Mouse (Mus musculus): ENCODE measurements around the gene Plpp6. TPM values are rescaled to one million over a fixed set of nuclear protein-coding genes. Genes with fewer than 3 reads are reported as not detected.

The Plpp6 gene
- total and polyA plus RNA-seq, 3 experiments: 5.3 to 6.6 (median 5.6) TPM

GRCm38 (mm10) chr19:28941271-28941670 is 22.5 kb upstream of the Plpp6 start:
- H3K4me1 ChIP-seq (ENCODE audit: control insufficient read depth in 1 of 2, insufficient read depth in 2 of 2): peaks cover 0 to 2% of the 10 kb centered on the region in 2 experiments; a peak in 1 of 4 replicates
- H3K9me3 ChIP-seq (replicated peaks; ENCODE audit: low read length): no peaks in the 10 kb centered on the region
- dilution Hi-C loops (cut with MboI; ENCODE audit: extremely low pct_ligation_motif_present, extremely low pct_unique_long_range_greater_than_20kb, low sequenced_read_pairs) (no loop called here), in situ Hi-C loops (cut with MboI; ENCODE audit: low pct_ligation_motif_present, low pct_unique_long_range_greater_than_20kb, low sequenced_read_pairs) (no loop called here)
- no peaks in the 10 kb centered on the region for H3K36me3 ChIP-seq (replicated peaks in 1 of 2; ENCODE audit: control insufficient read depth in 1 of 2, insufficient read depth in 1 of 2, low read length in 1 of 2)
- TF ChIP-seq ZC3H11A (IDR thresholded peaks at IDR 0.05; ENCODE audit: low read depth, low read length): no peak
- no peak for TF ChIP-seq ZNF384 (IDR thresholded peaks at IDR 0.05; ENCODE audit: low read depth, low read length)
- TF ChIP-seq NRF1 (IDR thresholded peaks at IDR 0.05; ENCODE audit: low read depth, low read length): no peak
- no peak for TF ChIP-seq POLR2A (IDR thresholded peaks at IDR 0.05; ENCODE audit: low read depth, low read length)
- TF ChIP-seq SMC3 (IDR thresholded peaks at IDR 0.05; ENCODE audit: low read depth, low read length): no peak
- no peak for TF ChIP-seq SIN3A (IDR thresholded peaks at IDR 0.05; ENCODE audit: low read length)
- no peak for TF ChIP-seq EP300 (IDR thresholded peaks at IDR 0.05; ENCODE audit: low read length)
- no peak for TF ChIP-seq ELF1 (IDR thresholded peaks at IDR 0.05; ENCODE audit: low read depth, low read length)
- no peak for TF ChIP-seq KAT2A (IDR thresholded peaks at IDR 0.05; ENCODE audit: insufficient replicate concordance, low read length)
- no peak for TF ChIP-seq HCFC1 (IDR thresholded peaks at IDR 0.05; ENCODE audit: low read depth, low read length)
- no peak for TF ChIP-seq ETS1 (conservative IDR thresholded peaks at IDR 0.05; ENCODE audit: low read depth, low read length)
- no peak for TF ChIP-seq E2F4 (IDR thresholded peaks at IDR 0.05; ENCODE audit: insufficient replicate concordance, low read depth, low read length)
- no peak for TF ChIP-seq CHD1 (IDR thresholded peaks at IDR 0.05; ENCODE audit: low read depth, low read length)
- TF ChIP-seq TCF12 (IDR thresholded peaks at IDR 0.05; ENCODE audit: low read depth, low read length): no peak
- no peak for DNase-seq (ENCODE audit: extremely low read depth)
- no peak overlapping the region for H3K4me2 ChIP-seq (ENCODE audit: insufficient read depth, low read depth, poor library complexity, severe bottlenecking)
- no peak overlapping the region for H3K27ac ChIP-seq (ENCODE audit: insufficient read depth, low read depth)
- H3K4me3 ChIP-seq (replicated peaks in 1 of 3; ENCODE audit: low read depth in 2 of 3, low read length in 2 of 3, poor library complexity in 1 of 3): no peak overlapping the region
- H3K9ac ChIP-seq (ENCODE audit: insufficient read depth, low read depth): no peak overlapping the region
- no peaks in the 10 kb centered on the region for H3K27me3 ChIP-seq (replicated peaks)
- no peaks in the 10 kb centered on the region for H3K79me2 ChIP-seq (replicated peaks; ENCODE audit: control insufficient read depth, extremely low read depth, insufficient read depth, poor library complexity, severe bottlenecking)

- Histone ChIP-seq H3K9ac (ENCODE audit: insufficient read depth, low read depth) (no peak overlapping the region), H3K27ac (ENCODE audit: insufficient read depth, low read depth) (no peak overlapping the region), H3K27me3 (replicated peaks) (no peaks in the 10 kb centered on the region), H3K36me3 (replicated peaks in 1 of 2; ENCODE audit: control insufficient read depth in 1 of 2, insufficient read depth in 1 of 2, low read length in 1 of 2) (no peaks in the 10 kb centered on the region), H3K79me2 (replicated peaks; ENCODE audit: control insufficient read depth, extremely low read depth, insufficient read depth, poor library complexity, severe bottlenecking) (no peaks in the 10 kb centered on the region), H3K4me2 (ENCODE audit: insufficient read depth, low read depth, poor library complexity, severe bottlenecking) (no peak overlapping the region), H3K9me3 (replicated peaks; ENCODE audit: low read length) (peaks cover 4% of the 10 kb centered on the region), H3K4me3 (replicated peaks in 1 of 3; ENCODE audit: low read depth in 2 of 3, low read length in 2 of 3, poor library complexity in 1 of 3) (no peak overlapping the region), H3K4me1 (ENCODE audit: control insufficient read depth in 1 of 2, insufficient read depth in 2 of 2) (no peaks in the 10 kb centered on the region)
- TF ChIP-seq MAZ (IDR thresholded peaks at IDR 0.05; ENCODE audit: low read depth, low read length) (no peak), UBTF (IDR thresholded peaks at IDR 0.05; ENCODE audit: low read depth, low read length) (no peak), MAFK (IDR thresholded peaks at IDR 0.05; ENCODE audit: insufficient replicate concordance, low read length) (no peak), SMC3 (IDR thresholded peaks at IDR 0.05; ENCODE audit: low read depth, low read length) (no peak), MYC (IDR thresholded peaks at IDR 0.05; ENCODE audit: low read depth, low read length) (no peak), ZC3H11A (IDR thresholded peaks at IDR 0.05; ENCODE audit: low read depth, low read length) (no peak), ELF1 (IDR thresholded peaks at IDR 0.05; ENCODE audit: low read depth, low read length) (no peak), NELFE (IDR thresholded peaks at IDR 0.05; ENCODE audit: low read depth, low read length) (no peak), JUN (IDR thresholded peaks at IDR 0.05; ENCODE audit: insufficient read depth, low read depth, low read length) (no peak), IRF4 (IDR thresholded peaks at IDR 0.05; ENCODE audit: low read depth, low read length) (no peak)
- in situ Hi-C loops (cut with MboI; ENCODE audit: low pct_ligation_motif_present, low pct_unique_long_range_greater_than_20kb, low sequenced_read_pairs) (no loop called here), dilution Hi-C loops (cut with MboI; ENCODE audit: extremely low pct_ligation_motif_present, extremely low pct_unique_long_range_greater_than_20kb, low sequenced_read_pairs) (no loop called here)
- no peak for DNase-seq (ENCODE audit: extremely low read depth)
Observed at GRCm38 (mm10) chr19:28946782-28947181, 17.0 kb upstream of the Plpp6 start.
